In the genomic region with DNA sequence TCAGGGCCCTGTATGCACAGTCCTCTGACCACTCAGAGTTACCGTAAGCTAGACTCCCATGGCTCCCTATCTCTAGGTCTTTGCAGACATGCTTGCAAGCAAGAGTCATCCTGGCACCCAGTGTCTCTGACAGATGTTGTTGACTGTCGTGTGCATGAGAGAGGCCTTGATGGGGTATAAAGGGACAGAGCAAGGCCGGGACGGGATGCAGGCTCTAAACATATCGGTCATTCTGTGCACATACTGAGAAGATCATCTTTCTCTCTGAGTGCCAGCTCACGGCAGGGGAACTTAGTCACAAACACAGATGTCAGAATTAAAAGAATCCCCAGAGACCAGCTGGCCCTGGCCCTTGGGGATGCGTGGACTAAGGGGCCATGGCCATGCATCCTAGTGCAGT, we compare ENCODE assay signal across 12 mouse cellular contexts.
"Had no signal": no experiment of that assay in that cellular context is flagged by ENCODE, and none has a peak within 500 bp of the region (broad histone marks: within the 10 kb centered on the region; RNA-seq: fewer than 3 reads in every experiment).

No protein-coding gene starts in this region.

- H3K27me3 ChIP-seq: liver, embryonic 12.5 days; neural tube, embryonic 13.5 days; stomach, embryonic 15.5 days had no signal

- H3K36me3 ChIP-seq: liver, embryonic 12.5 days; midbrain, embryonic 10.5 days; neural tube, embryonic 13.5 days; stomach, embryonic 15.5 days had no signal

- H3K4me2 ChIP-seq: liver, embryonic 12.5 days; neural tube, embryonic 13.5 days; stomach, embryonic 15.5 days had no signal

- H3K27ac ChIP-seq: liver, embryonic 12.5 days; midbrain, embryonic 10.5 days; neural tube, embryonic 13.5 days; stomach, embryonic 15.5 days had no signal

- ATAC-seq: liver, embryonic 12.5 days had no signal

- H3K9me3 ChIP-seq: liver, embryonic 12.5 days; midbrain, embryonic 10.5 days; neural tube, embryonic 13.5 days; stomach, embryonic 15.5 days had no signal

- DNase-seq: kidney, postnatal 10 days; kidney, postnatal 4 days; left cerebral cortex, postnatal 4 days; lung, postnatal 4 days; midbrain, embryonic 14.5 days; retina, postnatal 1 day; right cerebral cortex, postnatal 4 days; thymus, postnatal 4 days had no signal

- H3K4me3 ChIP-seq: liver, embryonic 12.5 days; midbrain, embryonic 10.5 days; neural tube, embryonic 13.5 days; stomach, embryonic 15.5 days had no signal

- H3K4me1 ChIP-seq: liver, embryonic 12.5 days; neural tube, embryonic 13.5 days; stomach, embryonic 15.5 days had no signal

- H3K9ac ChIP-seq: liver, embryonic 12.5 days; neural tube, embryonic 13.5 days; stomach, embryonic 15.5 days had no signal
